Mouse (Mus musculus): ENCODE results near the gene Igfbp4. TPM values are rescaled to one million over a fixed set of nuclear protein-coding genes. Genes with fewer than 3 reads are reported as not detected.

Igfbp4 gene
- polyA plus RNA-seq, 1 experiment: 220 TPM

- Histone ChIP-seq H3K27me3 (ENCODE audit: control insufficient read depth, insufficient read depth, low read length) (peaks cover 18% of the 10 kb centered on the region; the same call in 1 of the 2 replicates), H3K36me3 (ENCODE audit: control insufficient read depth, insufficient read depth, low read length) (no peaks in the 10 kb centered on the region), H3K4me1 (replicated peaks; ENCODE audit: control insufficient read depth, insufficient read depth, low read length) (peaks cover 31% of the 10 kb centered on the region), H3K27ac (ENCODE audit: control insufficient read depth, insufficient read depth, low read length) (no peak overlapping the region), H3K4me3 (ENCODE audit: control insufficient read depth, insufficient read depth, low read length) (0 out of 2 replicates have a peak overlapping the region, but pooled peaks have one; percentile 18)
- WGBS: under 1% methylated on average over 15 of the region's 15 CpGs
- DNase-seq: peak; percentile 79
- TF ChIP-seq CTCF (IDR thresholded peaks at IDR 0.05; ENCODE audit: borderline replicate concordance, control insufficient read depth, extremely low read depth, insufficient read depth, low read length, poor library complexity) (no peak; the same call in 1 of the 2 replicates), POLR2A (IDR thresholded peaks at IDR 0.05; ENCODE audit: control insufficient read depth, extremely low read depth, insufficient read depth, low read length, poor library complexity) (no peak)
These were observed 1.3 kb upstream of the Igfbp4 start for GRCm38 (mm10) chr11:99039782-99040181.

GRCm38 (mm10) chr11:99040346-99040974 lies 584 bp upstream of the Igfbp4 start:
- Histone ChIP-seq H3K27me3 (ENCODE audit: control insufficient read depth, insufficient read depth, low read length) (peaks cover 18% of the 10 kb centered on the region; the same call in 1 of the 2 replicates), H3K27ac (ENCODE audit: control insufficient read depth, insufficient read depth, low read length) (no peak overlapping the region), H3K4me1 (replicated peaks; ENCODE audit: control insufficient read depth, insufficient read depth, low read length) (peaks cover 31% of the 10 kb centered on the region), H3K36me3 (ENCODE audit: control insufficient read depth, insufficient read depth, low read length) (no peaks in the 10 kb centered on the region), H3K4me3 (ENCODE audit: control insufficient read depth, insufficient read depth, low read length) (peak overlapping the region; percentile 40)
- DNase-seq: no peak
- WGBS: 2% methylated on average over 17 of the region's 17 CpGs
- no peak for TF ChIP-seq POLR2A (IDR thresholded peaks at IDR 0.05; ENCODE audit: control insufficient read depth, extremely low read depth, insufficient read depth, low read length, poor library complexity)
- TF ChIP-seq CTCF (IDR thresholded peaks at IDR 0.05; ENCODE audit: borderline replicate concordance, control insufficient read depth, extremely low read depth, insufficient read depth, low read length, poor library complexity): no peak

GRCm38 (mm10) chr11:99041841-99042780 lies 1.1 kb downstream of the Igfbp4 start:
- no peak for TF ChIP-seq CTCF (IDR thresholded peaks at IDR 0.05; ENCODE audit: borderline replicate concordance, control insufficient read depth, extremely low read depth, insufficient read depth, low read length, poor library complexity)
- no peak for TF ChIP-seq POLR2A (IDR thresholded peaks at IDR 0.05; ENCODE audit: control insufficient read depth, extremely low read depth, insufficient read depth, low read length, poor library complexity)
- DNase-seq: no peak
- Histone ChIP-seq H3K4me3 (ENCODE audit: control insufficient read depth, insufficient read depth, low read length) (peak overlapping the region; percentile 40), H3K27ac (ENCODE audit: control insufficient read depth, insufficient read depth, low read length) (no peak overlapping the region), H3K27me3 (ENCODE audit: control insufficient read depth, insufficient read depth, low read length) (peaks cover 18% of the 10 kb centered on the region; the same call in 1 of the 2 replicates), H3K4me1 (replicated peaks; ENCODE audit: control insufficient read depth, insufficient read depth, low read length) (peaks cover 31% of the 10 kb centered on the region), H3K36me3 (ENCODE audit: control insufficient read depth, insufficient read depth, low read length) (no peaks in the 10 kb centered on the region)
- 25% methylated on average over 16 of the region's 16 CpGs for WGBS

- WGBS: 3% methylated on average over 12 of the region's 12 CpGs
- Histone ChIP-seq H3K4me1 (replicated peaks; ENCODE audit: control insufficient read depth, insufficient read depth, low read length) (peaks cover 31% of the 10 kb centered on the region), H3K27me3 (ENCODE audit: control insufficient read depth, insufficient read depth, low read length) (peaks cover 18% of the 10 kb centered on the region; the same call in 1 of the 2 replicates), H3K36me3 (ENCODE audit: control insufficient read depth, insufficient read depth, low read length) (no peaks in the 10 kb centered on the region), H3K27ac (ENCODE audit: control insufficient read depth, insufficient read depth, low read length) (no peak overlapping the region), H3K4me3 (ENCODE audit: control insufficient read depth, insufficient read depth, low read length) (peak overlapping the region; percentile 40)
- no peak for TF ChIP-seq CTCF (IDR thresholded peaks at IDR 0.05; ENCODE audit: borderline replicate concordance, control insufficient read depth, extremely low read depth, insufficient read depth, low read length, poor library complexity)
- TF ChIP-seq POLR2A (IDR thresholded peaks at IDR 0.05; ENCODE audit: control insufficient read depth, extremely low read depth, insufficient read depth, low read length, poor library complexity): no peak
- DNase-seq: no peak
These were observed 1.9 kb downstream of the Igfbp4 start for GRCm38 (mm10) chr11:99042834-99043431.

- H3K36me3 ChIP-seq (ENCODE audit: control insufficient read depth, insufficient read depth, low read length): no peaks in the 10 kb centered on the region
- peaks cover 31% of the 10 kb centered on the region for H3K4me1 ChIP-seq (replicated peaks; ENCODE audit: control insufficient read depth, insufficient read depth, low read length)
- no peak for DNase-seq
- no peak overlapping the region for H3K27ac ChIP-seq (ENCODE audit: control insufficient read depth, insufficient read depth, low read length)
- no peak overlapping the region for H3K4me3 ChIP-seq (ENCODE audit: control insufficient read depth, insufficient read depth, low read length)
- no peak for TF ChIP-seq CTCF (IDR thresholded peaks at IDR 0.05; ENCODE audit: borderline replicate concordance, control insufficient read depth, extremely low read depth, insufficient read depth, low read length, poor library complexity)
- TF ChIP-seq POLR2A (IDR thresholded peaks at IDR 0.05; ENCODE audit: control insufficient read depth, extremely low read depth, insufficient read depth, low read length, poor library complexity): no peak
- peaks cover 18% of the 10 kb centered on the region; the same call in 1 of the 2 replicates for H3K27me3 ChIP-seq (ENCODE audit: control insufficient read depth, insufficient read depth, low read length)
- WGBS: 90% methylated on average over 6 of the region's 6 CpGs
These were observed 2.6 kb downstream of the Igfbp4 start for GRCm38 (mm10) chr11:99043632-99044031.

GRCm38 (mm10) chr11:99044306-99044705 lies 3.3 kb downstream of the Igfbp4 start:
- H3K27ac ChIP-seq (ENCODE audit: control insufficient read depth, insufficient read depth, low read length): no peak overlapping the region
- H3K27me3 ChIP-seq (ENCODE audit: control insufficient read depth, insufficient read depth, low read length): peaks cover 18% of the 10 kb centered on the region; the same call in 1 of the 2 replicates
- peaks cover 31% of the 10 kb centered on the region for H3K4me1 ChIP-seq (replicated peaks; ENCODE audit: control insufficient read depth, insufficient read depth, low read length)
- 89% methylated on average over 5 of the region's 5 CpGs for WGBS
- TF ChIP-seq CTCF (IDR thresholded peaks at IDR 0.05; ENCODE audit: borderline replicate concordance, control insufficient read depth, extremely low read depth, insufficient read depth, low read length, poor library complexity) (no peak), POLR2A (IDR thresholded peaks at IDR 0.05; ENCODE audit: control insufficient read depth, extremely low read depth, insufficient read depth, low read length, poor library complexity) (no peak)
- no peak overlapping the region for H3K4me3 ChIP-seq (ENCODE audit: control insufficient read depth, insufficient read depth, low read length)
- no peaks in the 10 kb centered on the region for H3K36me3 ChIP-seq (ENCODE audit: control insufficient read depth, insufficient read depth, low read length)
- no peak for DNase-seq
